Mouse (Mus musculus) left cerebral cortex, adult 18-20 months (tissue): ENCODE results near the gene Spsb1. TPM values are rescaled to one million over a fixed set of nuclear protein-coding genes. Genes with fewer than 3 reads are reported as not detected.
A peak's percentile ranks its signal among the peaks of the same experiment; 100 is the strongest.

Experiments
- DNase-seq, 2 experiments: peaks; one replicate each; pipeline ENCODE4 v3.0.0; 2021 to 2022; ENCODE audit warnings: low spot score in 2 of 2, mixed read lengths in 1 of 2
- total RNA-seq, 2 experiments: library from RNA; stranded (reverse); gene quantifications; 2 replicates each; pipeline ENCODE4 v1.2.3; 2021

The Spsb1 gene
- total RNA-seq, 2 experiments from 2014 or later: 11.1 to 13.8 TPM

GRCm38 (mm10) chr4:149986671-149987417, 32.0 kb upstream of the Spsb1 start:
- DNase-seq: no peak

GRCm38 (mm10) chr4:149983921-149984645, 29.2 kb upstream of the Spsb1 start:
- DNase-seq: no peak

GRCm38 (mm10) chr4:149982154-149982553, 27.3 kb upstream of the Spsb1 start:
- DNase-seq: no peak

GRCm38 (mm10) chr4:149979819-149980308, 25.0 kb upstream of the Spsb1 start:
- DNase-seq: peak; percentile 86 to 87

- DNase-seq: no peak
Observed at GRCm38 (mm10) chr4:149978820-149979219, 24.0 kb upstream of the Spsb1 start.

- no peak for DNase-seq
Observed at GRCm38 (mm10) chr4:149977801-149978544, 23.1 kb upstream of the Spsb1 start.

GRCm38 (mm10) chr4:149977181-149977580, 22.3 kb upstream of the Spsb1 start:
- DNase-seq: no peak

GRCm38 (mm10) chr4:149975730-149976254, 20.9 kb upstream of the Spsb1 start:
- DNase-seq: no peak

- no peak for DNase-seq
Observed at GRCm38 (mm10) chr4:149975291-149975690, 20.4 kb upstream of the Spsb1 start.

GRCm38 (mm10) chr4:149971393-149971792, 16.6 kb upstream of the Spsb1 start:
- no peak for DNase-seq

GRCm38 (mm10) chr4:149968526-149968925, 13.7 kb upstream of the Spsb1 start:
- no peak for DNase-seq

GRCm38 (mm10) chr4:149966963-149967362, 12.1 kb upstream of the Spsb1 start:
- DNase-seq: no peak

- no peak for DNase-seq
Observed at GRCm38 (mm10) chr4:149966252-149966651, 11.4 kb upstream of the Spsb1 start.

- no peak for DNase-seq
Observed at GRCm38 (mm10) chr4:149965672-149966071, 10.8 kb upstream of the Spsb1 start.

- DNase-seq: no peak
Observed at GRCm38 (mm10) chr4:149965242-149965641, 10.4 kb upstream of the Spsb1 start.

- DNase-seq: no peak
Observed at GRCm38 (mm10) chr4:149964770-149965169, 9.9 kb upstream of the Spsb1 start.

- no peak for DNase-seq
Observed at GRCm38 (mm10) chr4:149964285-149964684, 9.4 kb upstream of the Spsb1 start.

GRCm38 (mm10) chr4:149960391-149960790, 5.5 kb upstream of the Spsb1 start:
- no peak for DNase-seq

- DNase-seq: no peak
Observed at GRCm38 (mm10) chr4:149959816-149960215, 5.0 kb upstream of the Spsb1 start.

GRCm38 (mm10) chr4:149958566-149958965, 3.7 kb upstream of the Spsb1 start:
- DNase-seq: peak; percentile 80 to 84

GRCm38 (mm10) chr4:149956048-149956447, 1.2 kb upstream of the Spsb1 start:
- DNase-seq: no peak
